Mouse (Mus musculus) megakaryocyte, embryonic 14.5 days (primary cell): ENCODE data around the gene Gm9048.
"Not testable (repeated sequence)": the region's sequence is repeated elsewhere in the genome, so short reads cannot be mapped to it uniquely, and the experiment has no call there.

Source experiments
- FLI1 ChIP-seq: IDR thresholded peaks from 2 replicates; pipeline ENCODE4 v1.6.1; 2012; ENCODE audit warnings: low read length, inconsistent platforms, mixed read lengths
- GATA1 ChIP-seq: IDR thresholded peaks from 3 replicates; pipeline ENCODE4 v1.6.1; 2012; ENCODE audit warnings: mixed read lengths, low read length, inconsistent platforms, borderline replicate concordance

DNA sequence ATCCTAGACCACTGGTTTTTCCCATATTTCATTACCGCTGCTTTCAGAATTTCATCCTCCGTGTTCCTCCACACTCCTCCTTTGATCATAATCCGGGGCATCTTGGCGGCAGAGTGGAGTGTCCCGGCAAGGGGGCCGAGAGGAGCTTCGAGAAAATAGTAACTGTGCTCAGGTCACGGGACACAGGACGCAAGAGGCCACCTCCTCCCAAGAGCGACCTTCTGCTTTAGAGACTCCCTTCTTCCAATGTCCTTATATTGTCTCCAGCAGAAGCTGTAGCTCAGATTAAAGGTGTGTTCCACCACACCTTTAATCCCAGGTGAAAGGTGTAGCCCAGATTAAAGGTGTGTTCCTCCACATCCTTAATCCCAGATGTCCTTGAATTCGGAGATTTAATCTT is 5.5 kb upstream of the Gm9048 start, which contains the start of gene Gm9049:
- not testable (repeated sequence) for TF ChIP-seq GATA1, FLI1
